Mouse (Mus musculus): ENCODE data around the gene Sephs2. TPM values are rescaled to one million over a fixed set of nuclear protein-coding genes. Genes with fewer than 3 reads are reported as not detected.

Sephs2 gene
- polyA plus RNA-seq, 1 experiment from 2014 or later: 712 TPM

DNA sequence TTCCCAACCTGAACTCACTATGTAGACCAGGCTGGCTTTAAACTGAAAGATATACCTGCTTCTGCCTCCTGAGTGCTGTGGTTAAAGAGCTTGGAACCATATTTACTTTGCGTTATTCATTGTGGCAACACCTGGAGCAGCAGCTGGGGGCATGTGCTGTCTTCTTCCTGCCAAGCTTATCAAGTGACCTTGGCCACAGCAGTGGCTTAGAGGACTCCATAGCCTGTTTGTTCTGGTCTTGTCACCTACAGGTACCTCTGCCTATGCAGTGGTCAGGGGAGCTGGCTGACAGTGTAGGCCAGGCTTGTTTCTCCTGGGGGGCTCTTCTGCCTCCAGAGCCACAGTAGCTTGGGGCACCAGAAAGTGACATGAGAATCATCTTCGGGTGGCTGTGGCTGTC, 34.6 kb upstream of the Sephs2 start:
- H3K4me2 ChIP-seq (ENCODE audit: low read depth, low read length): no peak overlapping the region
- H3K4me3 ChIP-seq (ENCODE audit: low read depth, low read length): no peak overlapping the region
- ATAC-seq: peak; percentile 84

DNA sequence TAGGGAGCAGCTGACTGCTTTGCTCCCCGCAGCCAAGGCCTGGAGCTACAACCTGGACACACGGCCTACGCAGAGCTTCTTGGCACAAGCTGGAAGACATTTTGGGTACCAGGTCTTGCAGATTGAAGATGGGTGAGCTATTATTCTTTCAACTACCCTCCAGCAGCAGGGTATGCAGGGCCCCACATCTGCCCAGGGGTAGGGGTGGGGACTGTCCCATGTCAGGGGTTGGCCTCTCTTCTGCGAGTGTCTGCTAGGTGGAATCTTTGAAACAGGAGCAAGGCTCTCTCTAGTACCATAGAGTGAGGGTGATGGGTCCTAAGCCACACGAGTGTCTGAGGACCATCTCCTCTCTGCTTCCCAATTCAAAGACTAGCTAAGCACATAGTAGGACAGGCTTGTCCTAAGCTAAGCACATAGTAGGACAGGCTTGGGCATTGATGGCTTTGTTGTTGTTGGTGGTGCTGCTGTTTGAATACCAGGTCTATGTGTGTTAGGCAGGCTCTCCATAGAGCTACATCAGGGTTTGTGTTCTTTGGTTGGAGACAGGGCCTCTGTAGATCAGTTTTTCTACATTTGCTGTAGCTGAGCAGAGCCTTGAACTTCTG, 23.8 kb upstream of the Sephs2 start:
- WGBS (ENCODE audit: insufficient replicate concordance): 68% methylated on average over 5 of the region's 5 CpGs
- peak overlapping the region; percentile 44 for H3K4me2 ChIP-seq (ENCODE audit: low read depth, low read length)
- H3K4me3 ChIP-seq (ENCODE audit: low read depth, low read length): peak overlapping the region; percentile 16; the same call in 1 of the 2 replicates
- H3K27ac ChIP-seq (ENCODE audit: low read depth): no peak overlapping the region
- H3K9ac ChIP-seq (replicated peaks): no peak overlapping the region
- ATAC-seq (no peak), DNase-seq (no peak)
- no peaks in the 10 kb centered on the region for H3K9me3 ChIP-seq (ENCODE audit: low read length)
- H3K4me1 ChIP-seq (ENCODE audit: insufficient read depth): no peaks in the 10 kb centered on the region
- H3K36me3 ChIP-seq (replicated peaks; ENCODE audit: insufficient read depth, low read length): no peaks in the 10 kb centered on the region
- no peaks in the 10 kb centered on the region for H3K27me3 ChIP-seq (ENCODE audit: insufficient read depth, low read length)
- TF ChIP-seq EP300 (IDR thresholded peaks at IDR 0.05; ENCODE audit: low read depth) (no peak), CTCF (IDR thresholded peaks at IDR 0.05; ENCODE audit: low read depth) (no peak)

More for the DNA sequence above, 34.6 kb upstream of the Sephs2 start:
- Histone ChIP-seq H3K9me3 (ENCODE audit: low read length) (no peaks in the 10 kb centered on the region), H3K4me1 (ENCODE audit: insufficient read depth) (no peaks in the 10 kb centered on the region), H3K9ac (replicated peaks) (no peak overlapping the region), H3K36me3 (replicated peaks; ENCODE audit: insufficient read depth, low read length) (no peaks in the 10 kb centered on the region), H3K27ac (ENCODE audit: low read depth) (peak overlapping the region; percentile 44; the same call in 1 of the 2 replicates), H3K27me3 (ENCODE audit: insufficient read depth, low read length) (no peaks in the 10 kb centered on the region)
- 62% methylated on average over 2 of the region's 2 CpGs for WGBS (ENCODE audit: insufficient replicate concordance)
- DNase-seq: no peak
- TF ChIP-seq CTCF (IDR thresholded peaks at IDR 0.05; ENCODE audit: low read depth) (no peak), EP300 (IDR thresholded peaks at IDR 0.05; ENCODE audit: low read depth) (no peak)

DNA sequence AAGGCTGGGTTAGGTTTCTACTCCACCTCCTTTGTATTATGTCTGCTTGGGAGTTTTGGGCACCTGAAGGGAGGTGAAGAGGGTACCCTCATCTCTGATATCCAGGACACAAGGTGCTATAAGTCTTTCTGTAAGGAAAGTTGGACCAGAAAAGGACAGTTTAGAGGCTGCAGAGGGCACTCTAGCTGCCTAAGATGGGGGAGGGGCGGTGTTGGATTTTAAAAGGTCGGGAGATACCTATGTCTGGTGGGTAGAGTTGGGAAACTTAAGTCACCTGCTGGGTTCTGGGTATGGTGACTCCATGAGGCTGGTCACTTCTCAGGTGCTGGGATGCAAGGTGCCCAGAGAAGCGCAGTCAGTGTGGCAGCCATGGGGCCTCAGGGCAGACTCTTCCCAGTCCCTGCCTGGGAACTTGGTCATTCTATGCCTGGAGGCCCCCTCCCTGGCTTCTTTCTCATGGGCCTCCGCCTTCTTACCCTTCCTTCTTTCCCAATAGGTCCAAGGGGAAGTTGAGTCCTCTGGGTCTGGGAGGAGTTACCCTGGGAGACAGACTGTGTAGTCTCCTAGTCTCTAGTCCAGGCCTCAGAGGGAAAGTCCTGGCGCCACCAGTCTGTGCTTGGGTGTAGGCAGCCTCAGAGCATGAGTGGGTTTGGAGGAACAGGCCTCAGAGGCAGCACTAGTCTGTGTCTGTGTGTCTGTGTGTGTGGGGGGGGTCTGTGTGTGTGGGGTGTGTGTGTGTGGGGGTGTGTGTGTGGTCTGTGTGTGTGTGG, 23.1 kb upstream of the Sephs2 start:
- H3K4me1 ChIP-seq (ENCODE audit: insufficient read depth): no peaks in the 10 kb centered on the region
- no peak for DNase-seq
- H3K9ac ChIP-seq (replicated peaks): no peak overlapping the region
- H3K27me3 ChIP-seq (ENCODE audit: insufficient read depth, low read length): no peaks in the 10 kb centered on the region
- TF ChIP-seq CTCF (IDR thresholded peaks at IDR 0.05; ENCODE audit: low read depth): no peak
- no peak for TF ChIP-seq EP300 (IDR thresholded peaks at IDR 0.05; ENCODE audit: low read depth)
- peak overlapping the region; percentile 44 for H3K4me2 ChIP-seq (ENCODE audit: low read depth, low read length)
- no peaks in the 10 kb centered on the region for H3K9me3 ChIP-seq (ENCODE audit: low read length)
- ATAC-seq: peak; percentile 36; the same call in 1 of the 2 replicates
- peak overlapping the region; percentile 16 for H3K4me3 ChIP-seq (ENCODE audit: low read depth, low read length)
- H3K27ac ChIP-seq (ENCODE audit: low read depth): peak overlapping the region; percentile 61; the same call in 1 of the 2 replicates
- WGBS (ENCODE audit: insufficient replicate concordance): 63% methylated on average over 5 of the region's 5 CpGs
- no peaks in the 10 kb centered on the region for H3K36me3 ChIP-seq (replicated peaks; ENCODE audit: insufficient read depth, low read length)

- no peaks in the 10 kb centered on the region for H3K9me3 ChIP-seq (ENCODE audit: low read length)
- WGBS (ENCODE audit: insufficient replicate concordance): 29% methylated on average over 11 of the region's 11 CpGs
- H3K4me2 ChIP-seq (ENCODE audit: low read depth, low read length): peak within 1 kb of the TSS; percentile 44
- peak; percentile 62; the same call in 1 of the 2 replicates for ATAC-seq
- peak; percentile 62 for DNase-seq
- H3K36me3 ChIP-seq (replicated peaks; ENCODE audit: insufficient read depth, low read length): no peaks in the 10 kb centered on the region
- no peak within 1 kb of the TSS; the same call in 1 of the 2 replicates for H3K9ac ChIP-seq (replicated peaks)
- H3K4me3 ChIP-seq (ENCODE audit: low read depth, low read length): peak within 1 kb of the TSS; percentile 16
- H3K27me3 ChIP-seq (ENCODE audit: insufficient read depth, low read length): no peaks in the 10 kb centered on the region
- H3K4me1 ChIP-seq (ENCODE audit: insufficient read depth): no peaks in the 10 kb centered on the region
- H3K27ac ChIP-seq (ENCODE audit: low read depth): peak within 1 kb of the TSS; percentile 61
- TF ChIP-seq EP300 (IDR thresholded peaks at IDR 0.05; ENCODE audit: low read depth) (no peak), CTCF (IDR thresholded peaks at IDR 0.05; ENCODE audit: low read depth) (no peak)
Observed at GRCm38 (mm10) chr7:127296098-127296497, 22.2 kb upstream of the Sephs2 start, which contains the start of gene Itgal. TSS of gene Itgal (plus strand) at chr7:127296260.

DNA sequence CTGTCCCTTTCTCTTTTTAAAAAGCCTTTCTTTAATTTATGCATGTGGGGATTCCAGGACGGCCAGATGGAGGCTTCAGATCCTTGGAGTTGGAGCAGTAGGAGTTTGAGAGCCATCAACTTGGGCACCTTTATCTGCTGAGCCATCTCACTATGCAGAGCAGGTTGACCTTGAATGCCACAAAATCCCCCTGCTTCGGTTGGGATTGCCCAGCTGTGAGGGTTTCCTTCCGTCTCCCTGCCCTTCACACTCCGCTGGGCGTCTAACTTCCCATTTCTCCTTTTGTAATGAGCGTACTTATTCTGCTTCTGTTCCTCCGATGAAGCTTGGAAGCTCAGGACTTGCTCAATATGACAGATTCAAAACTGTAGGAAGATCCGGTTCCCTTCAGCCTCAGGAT, 16.3 kb upstream of the Sephs2 start:
- no peak for TF ChIP-seq CTCF (IDR thresholded peaks at IDR 0.05; ENCODE audit: low read depth)
- TF ChIP-seq EP300 (IDR thresholded peaks at IDR 0.05; ENCODE audit: low read depth): no peak
- no peaks in the 10 kb centered on the region for H3K9me3 ChIP-seq (ENCODE audit: low read length)
- H3K27me3 ChIP-seq (ENCODE audit: insufficient read depth, low read length): no peaks in the 10 kb centered on the region
- 31% methylated on average over 8 of the region's 8 CpGs for WGBS (ENCODE audit: insufficient replicate concordance)
- 0 out of 2 replicates have a peak overlapping the region, but pooled peaks have one; percentile 26 for H3K4me2 ChIP-seq (ENCODE audit: low read depth, low read length)
- H3K27ac ChIP-seq (ENCODE audit: low read depth): peak overlapping the region; percentile 48; the same call in 1 of the 2 replicates
- no peak overlapping the region for H3K4me3 ChIP-seq (ENCODE audit: low read depth, low read length)
- ATAC-seq (no peak), DNase-seq (no peak)
- no peaks in the 10 kb centered on the region for H3K36me3 ChIP-seq (replicated peaks; ENCODE audit: insufficient read depth, low read length)
- H3K9ac ChIP-seq (replicated peaks): no peak overlapping the region
- H3K4me1 ChIP-seq (ENCODE audit: insufficient read depth): peaks cover 12% of the 10 kb centered on the region

- Histone ChIP-seq H3K9ac (replicated peaks) (no peak overlapping the region), H3K4me2 (ENCODE audit: low read depth, low read length) (no peak overlapping the region), H3K27ac (ENCODE audit: low read depth) (no peak overlapping the region), H3K27me3 (ENCODE audit: insufficient read depth, low read length) (no peaks in the 10 kb centered on the region), H3K4me1 (ENCODE audit: insufficient read depth) (peaks cover 12% of the 10 kb centered on the region), H3K9me3 (ENCODE audit: low read length) (no peaks in the 10 kb centered on the region), H3K36me3 (replicated peaks; ENCODE audit: insufficient read depth, low read length) (no peaks in the 10 kb centered on the region), H3K4me3 (ENCODE audit: low read depth, low read length) (no peak overlapping the region)
- no peak for TF ChIP-seq CTCF (IDR thresholded peaks at IDR 0.05; ENCODE audit: low read depth)
- TF ChIP-seq EP300 (IDR thresholded peaks at IDR 0.05; ENCODE audit: low read depth): no peak
- ATAC-seq: no peak
- 55% methylated on average over 2 of the region's 2 CpGs for WGBS (ENCODE audit: insufficient replicate concordance)
- no peak for DNase-seq
Observed at GRCm38 (mm10) chr7:127289306-127289705, 15.5 kb upstream of the Sephs2 start.

Data from liver, postnatal 0 days (tissue).